Mouse (Mus musculus) forebrain, embryonic 12.5 days (tissue): ENCODE measurements around the gene Olfr1100. TPM values are rescaled to one million over a fixed set of nuclear protein-coding genes. Genes with fewer than 3 reads are reported as not detected.

Experiments used
- ATAC-seq: fragments of 200-750 bp; cut with Nextera tagmentation; 2 replicates; pipeline ENCODE4 v1.8.0; 2017; ENCODE audit warnings: moderate TSS enrichment; ENCODE audit not compliant: low FRiP score
- H3K27ac ChIP-seq: fragments of 300-500 bp; sonication (generic); 2 replicates; pipeline ENCODE4 v1.5.1; 2016; ENCODE audit warnings: mild to moderate bottlenecking
- H3K27me3 ChIP-seq: fragments of 300-500 bp; sonication (generic); 2 replicates; pipeline ENCODE4 v1.6.1; 2016; ENCODE audit warnings: mild to moderate bottlenecking
- H3K36me3 ChIP-seq: fragments of 300-500 bp; sonication (generic); replicated peaks from 2 replicates; pipeline ENCODE4 v1.6.1; 2016; ENCODE audit warnings: mild to moderate bottlenecking
- H3K4me1 ChIP-seq: fragments of 300-500 bp; sonication (generic); 2 replicates; pipeline ENCODE4 v1.6.1; 2016
- H3K4me2 ChIP-seq: fragments of 300-500 bp; sonication (generic); 2 replicates; pipeline ENCODE4 v1.6.1; 2016; ENCODE audit warnings: mild to moderate bottlenecking, moderate library complexity
- H3K4me3 ChIP-seq: fragments of 300-500 bp; sonication (generic); replicated peaks from 2 replicates; pipeline ENCODE4 v1.5.1; 2016; ENCODE audit warnings: mild to moderate bottlenecking
- H3K9ac ChIP-seq: fragments of 300-500 bp; sonication (generic); 2 replicates; pipeline ENCODE4 v1.6.1; 2016; ENCODE audit warnings: mild to moderate bottlenecking
- H3K9me3 ChIP-seq: fragments of 300-500 bp; sonication (generic); 2 replicates; pipeline ENCODE4 v1.6.1; 2016
- WGBS: fragments of 180-500 bp; shearing (Covaris S2); methylation state at CpG from one replicate; pipeline ENCODE4 v1.1.7; 2016; 5-methylcytosine and 5-hydroxymethylcytosine counted together
- polyA plus RNA-seq: library from polyadenylated mRNA; unstranded; fragments of >200 nt; fragmentation: Nextera tagmentation; extraction: Ambion mirVana; gene quantifications from 2 replicates; pipeline ENCODE4 v1.2.1, GENCODE M21; 2016

Olfr1100 gene
- polyA plus RNA-seq: not detected in 2 replicates

- Histone ChIP-seq H3K4me3 (no peak within 1 kb of the TSS), H3K36me3 (no peaks in the 10 kb centered on the region), H3K27me3 (no peaks in the 10 kb centered on the region), H3K9me3 (no peaks in the 10 kb centered on the region), H3K27ac (no peak within 1 kb of the TSS), H3K4me2 (no peak within 1 kb of the TSS), H3K4me1 (no peaks in the 10 kb centered on the region), H3K9ac (no peak within 1 kb of the TSS)
- WGBS: 83% methylated on average over 3 of the region's 3 CpGs
- ATAC-seq: no peak
Measured at GRCm38 (mm10) chr2:86979854-86980253, at the start of gene Olfr1100. TSS of gene Olfr1100 (minus strand) at chr2:86979954.

- no peaks in the 10 kb centered on the region for H3K4me1 ChIP-seq
- no peaks in the 10 kb centered on the region for H3K27me3 ChIP-seq
- no peak within 1 kb of the TSS for H3K27ac ChIP-seq
- 87% methylated on average over 1 of the region's 1 CpGs for WGBS
- no peak within 1 kb of the TSS for H3K4me3 ChIP-seq
- H3K36me3 ChIP-seq: no peaks in the 10 kb centered on the region
- no peaks in the 10 kb centered on the region for H3K9me3 ChIP-seq
- no peak for ATAC-seq
- H3K4me2 ChIP-seq: no peak within 1 kb of the TSS
- no peak within 1 kb of the TSS for H3K9ac ChIP-seq
Measured at GRCm38 (mm10) chr2:87026980-87027379, 47.2 kb upstream of the Olfr1100 start, which contains the start of gene Olfr1104. TSS of gene Olfr1104 (minus strand) at chr2:87027080.

GRCm38 (mm10) chr2:86998098-86998497 lies 18.3 kb upstream of the Olfr1100 start, which contains the start of gene Olfr1102:
TSS of gene Olfr1102 (plus strand) at chr2:86998398.
- H3K36me3 ChIP-seq: no peaks in the 10 kb centered on the region
- H3K4me2 ChIP-seq: no peak within 1 kb of the TSS
- no peaks in the 10 kb centered on the region for H3K9me3 ChIP-seq
- no peaks in the 10 kb centered on the region for H3K4me1 ChIP-seq
- H3K27me3 ChIP-seq: no peaks in the 10 kb centered on the region
- ATAC-seq: no peak
- H3K9ac ChIP-seq: no peak within 1 kb of the TSS
- no peak within 1 kb of the TSS for H3K4me3 ChIP-seq
- no peak within 1 kb of the TSS for H3K27ac ChIP-seq

- Histone ChIP-seq H3K4me3 (no peak within 1 kb of the TSS), H3K9ac (no peak within 1 kb of the TSS), H3K4me1 (no peaks in the 10 kb centered on the region), H3K36me3 (no peaks in the 10 kb centered on the region), H3K27ac (no peak within 1 kb of the TSS), H3K27me3 (no peaks in the 10 kb centered on the region), H3K9me3 (no peaks in the 10 kb centered on the region), H3K4me2 (no peak within 1 kb of the TSS)
- no peak for ATAC-seq
- WGBS: 88% methylated on average over 3 of the region's 3 CpGs
Measured at GRCm38 (mm10) chr2:86991121-86991520, 11.4 kb upstream of the Olfr1100 start, which contains the start of gene Olfr1101. TSS of gene Olfr1101 (minus strand) at chr2:86991221.

GRCm38 (mm10) chr2:86960593-86960992 lies 19.2 kb downstream of the Olfr1100 start, which contains the start of gene Olfr1099:
TSS of gene Olfr1099 (minus strand) at chr2:86960693.
- H3K4me2 ChIP-seq: no peak within 1 kb of the TSS
- H3K36me3 ChIP-seq: no peaks in the 10 kb centered on the region
- H3K4me3 ChIP-seq: no peak within 1 kb of the TSS
- no peak for ATAC-seq
- WGBS: 85% methylated on average over 1 of the region's 1 CpGs
- H3K9ac ChIP-seq: no peak within 1 kb of the TSS
- H3K4me1 ChIP-seq: no peaks in the 10 kb centered on the region
- no peaks in the 10 kb centered on the region for H3K9me3 ChIP-seq
- H3K27me3 ChIP-seq: no peaks in the 10 kb centered on the region
- no peak within 1 kb of the TSS for H3K27ac ChIP-seq

- no peak overlapping the region for H3K27ac ChIP-seq
- no peak for ATAC-seq
- no peaks in the 10 kb centered on the region for H3K4me1 ChIP-seq
- no peak overlapping the region for H3K4me2 ChIP-seq
- H3K9me3 ChIP-seq: no peaks in the 10 kb centered on the region
- no peaks in the 10 kb centered on the region for H3K36me3 ChIP-seq
- H3K27me3 ChIP-seq: no peaks in the 10 kb centered on the region
- no peak overlapping the region for H3K4me3 ChIP-seq
- H3K9ac ChIP-seq: no peak overlapping the region
Measured at GRCm38 (mm10) chr2:86926557-86926956, 53.2 kb downstream of the Olfr1100 start.

Other genes with a start within 250 kb of the Olfr1100 start
- gene Olfr1089, start 246.3 kb downstream of the Olfr1100 start, polyA plus RNA-seq: not detected in 2 replicates
- not detected in 2 replicates for gene Olfr1090, start 221.0 kb downstream of the Olfr1100 start, polyA plus RNA-seq
- gene Olfr1093, start 197.5 kb downstream of the Olfr1100 start, polyA plus RNA-seq: not detected in 2 replicates
- not detected in 2 replicates for gene Olfr141, start 169.9 kb downstream of the Olfr1100 start, polyA plus RNA-seq
- gene Olfr1094, start 155.3 kb downstream of the Olfr1100 start, polyA plus RNA-seq: not detected in 2 replicates
- gene Olfr1095, start 128.3 kb downstream of the Olfr1100 start, polyA plus RNA-seq: not detected in 2 replicates
- not detected in 2 replicates for gene Gm13723, start 105.2 kb downstream of the Olfr1100 start, polyA plus RNA-seq
- not detected in 2 replicates for gene Olfr1097, start 87.7 kb downstream of the Olfr1100 start, polyA plus RNA-seq
- not detected in 2 replicates for gene Olfr1098, start 55.4 kb downstream of the Olfr1100 start, polyA plus RNA-seq
- gene Olfr1099, start 19.3 kb downstream of the Olfr1100 start, polyA plus RNA-seq: not detected in 2 replicates
- gene Olfr1101, start 11.3 kb upstream of the Olfr1100 start, polyA plus RNA-seq: not detected in 2 replicates
- gene Olfr1102, start 18.4 kb upstream of the Olfr1100 start, polyA plus RNA-seq: not detected in 2 replicates
- gene Olfr1104, start 47.1 kb upstream of the Olfr1100 start, polyA plus RNA-seq: not detected in 2 replicates
- gene Olfr1105, start 56.6 kb upstream of the Olfr1100 start, polyA plus RNA-seq: not detected in 2 replicates
- not detected in 2 replicates for gene Olfr1106, start 72.3 kb upstream of the Olfr1100 start, polyA plus RNA-seq
- not detected in 2 replicates for gene Olfr1107, start 95.9 kb upstream of the Olfr1100 start, polyA plus RNA-seq
- gene Olfr1109, start 116.1 kb upstream of the Olfr1100 start, polyA plus RNA-seq: not detected in 2 replicates
- gene Olfr259, start 134.6 kb upstream of the Olfr1100 start, polyA plus RNA-seq: not detected in 2 replicates
- gene Olfr1110, start 160.3 kb upstream of the Olfr1100 start, polyA plus RNA-seq: not detected in 2 replicates
- not detected in 2 replicates for gene Olfr1111, start 172.7 kb upstream of the Olfr1100 start, polyA plus RNA-seq
- not detected in 2 replicates for gene Olfr1112, start 207.8 kb upstream of the Olfr1100 start, polyA plus RNA-seq
- not detected in 2 replicates for gene Olfr1113, start 229.0 kb upstream of the Olfr1100 start, polyA plus RNA-seq